Mouse (Mus musculus) ovary, postnatal 36 days (tissue): ENCODE measurements around the gene Gm10377.
"Not testable (repeated sequence)": the region's sequence is repeated elsewhere in the genome, so short reads cannot be mapped to it uniquely, and the experiment has no call there.

ENCODE experiments used
- DNase-seq: peaks from one replicate; pipeline ENCODE4 v3.0.0; 2022; ENCODE audit warnings: low spot score, mixed read lengths

Gm10377 gene

DNA sequence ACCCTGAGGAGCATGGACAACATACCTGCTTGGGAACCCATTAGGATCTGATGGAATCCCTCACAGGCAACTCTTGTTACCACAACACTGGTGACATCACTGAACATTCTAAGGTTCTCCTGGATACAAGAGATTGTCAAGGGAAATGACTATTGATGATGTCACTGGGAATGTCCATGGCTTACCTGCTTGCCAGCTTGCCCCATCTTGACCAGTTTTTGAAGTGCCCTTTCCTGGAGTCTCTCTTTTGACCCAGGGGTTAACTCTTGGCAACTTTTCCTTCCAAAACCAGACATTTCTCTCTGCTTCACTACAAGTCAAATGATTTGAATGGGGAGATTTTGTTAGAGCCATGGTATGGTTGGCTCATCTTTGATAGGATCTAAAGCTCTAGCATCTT lies at the start of gene Gm10377:
Gm10377 (minus strand) TSS at position 101 of the 400 bp plus-strand sequence.
- not testable (repeated sequence) for DNase-seq

- not testable (repeated sequence) for DNase-seq
These were observed 29.1 kb downstream of the Gm10377 start, which contains the start of gene Gm3015 for GRCm38 (mm10) chr14:42768721-42769120. TSS of gene Gm3015 (minus strand) at chr14:42768821.
